Mouse (Mus musculus): ENCODE results near the gene Krtap3-1.

- TF ChIP-seq POLR2A (IDR thresholded peaks at IDR 0.05; ENCODE audit: low read depth, low read length) = no peak
- no peak for TF ChIP-seq CTCF (conservative IDR thresholded peaks at IDR 0.05; ENCODE audit: insufficient read depth, insufficient read length, low read depth, low read length)
Measured at GRCm38 (mm10) chr11:99583245-99583704, 16.8 kb upstream of the Krtap3-1 start, which contains the start of gene Krtap1-4.

Measured in kidney, adult 2 months (tissue).